Mouse (Mus musculus): Measurements from ENCODE around the gene Emp3.

Emp3 gene

GRCm38 (mm10) chr7:45869107-45869670, 52.0 kb downstream of the Emp3 start:
- no peak for DNase-seq (ENCODE audit: low spot score)

All from retina, embryonic 14.5 days (tissue).